Mouse (Mus musculus): ENCODE data around the gene Gm37240. TPM values are rescaled to one million over a fixed set of nuclear protein-coding genes. Genes with fewer than 3 reads are reported as not detected.
"Not testable (repeated sequence)": the region's sequence is repeated elsewhere in the genome, so short reads cannot be mapped to it uniquely, and the experiment has no call there.

The Gm37240 gene
- polyA plus RNA-seq, 1 experiment from 2014 or later: 3.3 TPM

GRCm38 (mm10) chr3:84660380-84660779, 1226.9 kb downstream of the Gm37240 start:
- WGBS: 89% methylated on average over 2 of the region's 2 CpGs
- no peaks in the 10 kb centered on the region for H3K4me1 ChIP-seq (replicated peaks; ENCODE audit: control insufficient read depth, insufficient read depth, low read length)
- no peak overlapping the region for H3K27ac ChIP-seq (ENCODE audit: low read depth, low read length)

GRCm38 (mm10) chr3:84658872-84659271, 1228.4 kb downstream of the Gm37240 start:
- no peak overlapping the region for H3K4me2 ChIP-seq (replicated peaks; ENCODE audit: low read depth)
- H3K4me3 ChIP-seq (ENCODE audit: low read depth, low read length): no peak overlapping the region
- no peak for ATAC-seq
- H3K4me1 ChIP-seq (replicated peaks; ENCODE audit: control insufficient read depth, insufficient read depth, low read length): peaks cover 6% of the 10 kb centered on the region; the same call in 1 of the 2 replicates
- no peaks in the 10 kb centered on the region for H3K27me3 ChIP-seq (replicated peaks; ENCODE audit: control insufficient read depth, insufficient read depth, low read length)
- peak; percentile 50 for TF ChIP-seq CTCF (IDR thresholded peaks at IDR 0.05; ENCODE audit: low read depth)
- no peak overlapping the region for H3K9ac ChIP-seq (ENCODE audit: low read depth, low read length)
- WGBS: 95% methylated on average over 2 of the region's 2 CpGs
- H3K27ac ChIP-seq (ENCODE audit: low read depth, low read length): no peak overlapping the region
- no peaks in the 10 kb centered on the region for H3K36me3 ChIP-seq (ENCODE audit: control insufficient read depth, insufficient read depth)
- no peaks in the 10 kb centered on the region for H3K9me3 ChIP-seq (ENCODE audit: control insufficient read depth)

More at GRCm38 (mm10) chr3:84660380-84660779, 1226.9 kb downstream of the Gm37240 start:
- no peak for ATAC-seq
- TF ChIP-seq CTCF (IDR thresholded peaks at IDR 0.05; ENCODE audit: low read depth): no peak
- Histone ChIP-seq H3K4me2 (replicated peaks; ENCODE audit: low read depth) (no peak overlapping the region), H3K4me3 (ENCODE audit: low read depth, low read length) (no peak overlapping the region), H3K9ac (ENCODE audit: low read depth, low read length) (no peak overlapping the region), H3K36me3 (ENCODE audit: control insufficient read depth, insufficient read depth) (no peaks in the 10 kb centered on the region), H3K9me3 (ENCODE audit: control insufficient read depth) (no peaks in the 10 kb centered on the region), H3K27me3 (replicated peaks; ENCODE audit: control insufficient read depth, insufficient read depth, low read length) (0 out of 2 replicates have a peak, but pooled peaks cover 5% of the 10 kb centered on the region)

GRCm38 (mm10) chr3:84658017-84658416, 1229.3 kb downstream of the Gm37240 start:
- ATAC-seq: no peak
- no peak overlapping the region for H3K27ac ChIP-seq (ENCODE audit: low read depth, low read length)
- 87% methylated on average over 7 of the region's 7 CpGs for WGBS
- TF ChIP-seq CTCF (IDR thresholded peaks at IDR 0.05; ENCODE audit: low read depth): peak; percentile 20; the same call in 1 of the 2 replicates
- H3K4me1 ChIP-seq (replicated peaks; ENCODE audit: control insufficient read depth, insufficient read depth, low read length): peaks cover 15% of the 10 kb centered on the region; the same call in 1 of the 2 replicates
- H3K9ac ChIP-seq (ENCODE audit: low read depth, low read length): no peak overlapping the region
- no peaks in the 10 kb centered on the region for H3K27me3 ChIP-seq (replicated peaks; ENCODE audit: control insufficient read depth, insufficient read depth, low read length)
- no peaks in the 10 kb centered on the region for H3K36me3 ChIP-seq (ENCODE audit: control insufficient read depth, insufficient read depth)
- no peaks in the 10 kb centered on the region for H3K9me3 ChIP-seq (ENCODE audit: control insufficient read depth)
- no peak overlapping the region for H3K4me2 ChIP-seq (replicated peaks; ENCODE audit: low read depth)
- H3K4me3 ChIP-seq (ENCODE audit: low read depth, low read length): no peak overlapping the region

- Histone ChIP-seq H3K27me3 (replicated peaks; ENCODE audit: control insufficient read depth, insufficient read depth, low read length) (no peaks in the 10 kb centered on the region), H3K36me3 (ENCODE audit: control insufficient read depth, insufficient read depth) (no peaks in the 10 kb centered on the region), H3K9me3 (ENCODE audit: control insufficient read depth) (no peaks in the 10 kb centered on the region), H3K9ac (ENCODE audit: low read depth, low read length) (no peak overlapping the region), H3K4me3 (ENCODE audit: low read depth, low read length) (no peak overlapping the region), H3K27ac (ENCODE audit: low read depth, low read length) (peak overlapping the region; percentile 37; the same call in 1 of the 2 replicates), H3K4me1 (replicated peaks; ENCODE audit: control insufficient read depth, insufficient read depth, low read length) (peaks cover 19% of the 10 kb centered on the region), H3K4me2 (replicated peaks; ENCODE audit: low read depth) (no peak overlapping the region)
- peak; percentile 54 for ATAC-seq
- WGBS: 37% methylated on average over 6 of the region's 6 CpGs
- no peak for TF ChIP-seq CTCF (IDR thresholded peaks at IDR 0.05; ENCODE audit: low read depth)
Measured at GRCm38 (mm10) chr3:84657240-84657639, 1230.1 kb downstream of the Gm37240 start.

- Histone ChIP-seq H3K4me2 (replicated peaks; ENCODE audit: low read depth) (peak overlapping the region; percentile 60; the same call in 1 of the 2 replicates), H3K4me1 (replicated peaks; ENCODE audit: control insufficient read depth, insufficient read depth, low read length) (peaks cover 19% of the 10 kb centered on the region)
- not testable (repeated sequence) for ATAC-seq; H3K27me3 ChIP-seq (replicated peaks; ENCODE audit: control insufficient read depth, insufficient read depth, low read length); H3K36me3 ChIP-seq (ENCODE audit: control insufficient read depth, insufficient read depth); H3K9ac ChIP-seq (ENCODE audit: low read depth, low read length); H3K4me3 ChIP-seq (ENCODE audit: low read depth, low read length); H3K9me3 ChIP-seq (ENCODE audit: control insufficient read depth); H3K27ac ChIP-seq (ENCODE audit: low read depth, low read length)
- WGBS: 76% methylated on average over 2 of the region's 2 CpGs
Measured at GRCm38 (mm10) chr3:84655785-84656150, 1231.5 kb downstream of the Gm37240 start.

GRCm38 (mm10) chr3:84654900-84655784, 1232.2 kb downstream of the Gm37240 start:
- H3K4me2 ChIP-seq (replicated peaks; ENCODE audit: low read depth): peak overlapping the region; percentile 60
- ATAC-seq: no peak
- H3K4me3 ChIP-seq (ENCODE audit: low read depth, low read length): peak overlapping the region; percentile 14; the same call in 1 of the 2 replicates
- no peaks in the 10 kb centered on the region for H3K27me3 ChIP-seq (replicated peaks; ENCODE audit: control insufficient read depth, insufficient read depth, low read length)
- WGBS: 22% methylated on average over 16 of the region's 16 CpGs
- no peak overlapping the region for H3K9ac ChIP-seq (ENCODE audit: low read depth, low read length)
- H3K9me3 ChIP-seq (ENCODE audit: control insufficient read depth): no peaks in the 10 kb centered on the region
- peaks cover 19% of the 10 kb centered on the region for H3K4me1 ChIP-seq (replicated peaks; ENCODE audit: control insufficient read depth, insufficient read depth, low read length)
- peak overlapping the region; percentile 37 for H3K27ac ChIP-seq (ENCODE audit: low read depth, low read length)
- TF ChIP-seq CTCF (IDR thresholded peaks at IDR 0.05; ENCODE audit: low read depth): peak; percentile 27
- no peaks in the 10 kb centered on the region for H3K36me3 ChIP-seq (ENCODE audit: control insufficient read depth, insufficient read depth)

Measured in intestine, postnatal 0 days (tissue).